Mouse (Mus musculus): ENCODE data around the gene Selenow.
"Not testable (repeated sequence)": the region's sequence is repeated elsewhere in the genome, so short reads cannot be mapped to it uniquely, and the experiment has no call there.

The Selenow gene

GRCm38 (mm10) chr7:15945721-15946536 lies 23.7 kb upstream of the Selenow start, which contains the start of gene Nop53:
Gene Nop53 (minus strand): TSS chr7:15946074.
- no peak for DNase-seq (ENCODE audit: extremely low read depth, low read depth, low spot score)

GRCm38 (mm10) chr7:15945211-15945610 lies 23.0 kb upstream of the Selenow start:
- no peak for DNase-seq (ENCODE audit: extremely low read depth, low read depth, low spot score)

- peak; percentile 89 for DNase-seq (ENCODE audit: extremely low read depth, low read depth, low spot score)
Measured at GRCm38 (mm10) chr7:15944311-15944710, 22.1 kb upstream of the Selenow start.

GRCm38 (mm10) chr7:15938621-15939020 lies 16.4 kb upstream of the Selenow start:
- DNase-seq (ENCODE audit: extremely low read depth, low read depth, low spot score) = no peak

GRCm38 (mm10) chr7:15937491-15937890 lies 15.3 kb upstream of the Selenow start:
- DNase-seq (ENCODE audit: extremely low read depth, low read depth, low spot score) = no peak

- DNase-seq (ENCODE audit: extremely low read depth, low read depth, low spot score) = no peak
Measured at GRCm38 (mm10) chr7:15933437-15934359, 11.5 kb upstream of the Selenow start.

GRCm38 (mm10) chr7:15931635-15932034 lies 9.4 kb upstream of the Selenow start:
- DNase-seq (ENCODE audit: extremely low read depth, low read depth, low spot score) = no peak

- no peak for DNase-seq (ENCODE audit: extremely low read depth, low read depth, low spot score)
Measured at GRCm38 (mm10) chr7:15930543-15930942, 8.3 kb upstream of the Selenow start.

GRCm38 (mm10) chr7:15929910-15930309 lies 7.7 kb upstream of the Selenow start:
- no peak for DNase-seq (ENCODE audit: extremely low read depth, low read depth, low spot score)

- no peak for DNase-seq (ENCODE audit: extremely low read depth, low read depth, low spot score)
Measured at GRCm38 (mm10) chr7:15921796-15922195, 406 bp downstream of the Selenow start.

GRCm38 (mm10) chr7:15920645-15921190 lies 1.5 kb downstream of the Selenow start:
- no peak for DNase-seq (ENCODE audit: extremely low read depth, low read depth, low spot score)

GRCm38 (mm10) chr7:15919947-15920346 lies 2.3 kb downstream of the Selenow start:
- no peak for DNase-seq (ENCODE audit: extremely low read depth, low read depth, low spot score)

GRCm38 (mm10) chr7:15918371-15918770 lies 3.8 kb downstream of the Selenow start:
- DNase-seq (ENCODE audit: extremely low read depth, low read depth, low spot score) = no peak

- DNase-seq (ENCODE audit: extremely low read depth, low read depth, low spot score) = no peak
Measured at GRCm38 (mm10) chr7:15916996-15917395, 5.2 kb downstream of the Selenow start.

- DNase-seq (ENCODE audit: extremely low read depth, low read depth, low spot score) = no peak
Measured at GRCm38 (mm10) chr7:15916134-15916723, 6.0 kb downstream of the Selenow start.

- DNase-seq (ENCODE audit: extremely low read depth, low read depth, low spot score) = not testable (repeated sequence)
Measured at GRCm38 (mm10) chr7:15915695-15916094, 6.5 kb downstream of the Selenow start.

- no peak for DNase-seq (ENCODE audit: extremely low read depth, low read depth, low spot score)
Measured at GRCm38 (mm10) chr7:15914751-15915150, 7.5 kb downstream of the Selenow start.

GRCm38 (mm10) chr7:15914252-15914651 lies 8.0 kb downstream of the Selenow start:
- no peak for DNase-seq (ENCODE audit: extremely low read depth, low read depth, low spot score)

GRCm38 (mm10) chr7:15912183-15912582 lies 10.0 kb downstream of the Selenow start:
- DNase-seq (ENCODE audit: extremely low read depth, low read depth, low spot score) = no peak

- DNase-seq (ENCODE audit: extremely low read depth, low read depth, low spot score) = no peak
Measured at GRCm38 (mm10) chr7:15910521-15910920, 11.7 kb downstream of the Selenow start.

GRCm38 (mm10) chr7:15907971-15908590 lies 14.1 kb downstream of the Selenow start:
- DNase-seq (ENCODE audit: extremely low read depth, low read depth, low spot score) = no peak

Data from fat pad, adult 2 months (tissue).